Mouse (Mus musculus) adrenal gland, postnatal 0 days (tissue): ENCODE measurements around the gene Sema4d. TPM values are rescaled to one million over a fixed set of nuclear protein-coding genes. Genes with fewer than 3 reads are reported as not detected.

Experiments used
- microRNA-seq: library from miRNA; unstranded; fragments of <30 nt; microRNA quantifications from one replicate; pipeline ENCODE4, GENCODE M21; 2016; ENCODE audit warnings: borderline replicate concordance; ENCODE audit not compliant: insufficient number of aligned reads
- polyA plus RNA-seq: library from polyadenylated mRNA; unstranded; fragments of >200 nt; fragmentation: Nextera tagmentation; extraction: Ambion mirVana; gene quantifications from 2 replicates; pipeline ENCODE4 v1.2.1, GENCODE M21; 2015

Gene Sema4d
- 8.9 and 11.5 TPM in 2 replicates for polyA plus RNA-seq

DNA sequence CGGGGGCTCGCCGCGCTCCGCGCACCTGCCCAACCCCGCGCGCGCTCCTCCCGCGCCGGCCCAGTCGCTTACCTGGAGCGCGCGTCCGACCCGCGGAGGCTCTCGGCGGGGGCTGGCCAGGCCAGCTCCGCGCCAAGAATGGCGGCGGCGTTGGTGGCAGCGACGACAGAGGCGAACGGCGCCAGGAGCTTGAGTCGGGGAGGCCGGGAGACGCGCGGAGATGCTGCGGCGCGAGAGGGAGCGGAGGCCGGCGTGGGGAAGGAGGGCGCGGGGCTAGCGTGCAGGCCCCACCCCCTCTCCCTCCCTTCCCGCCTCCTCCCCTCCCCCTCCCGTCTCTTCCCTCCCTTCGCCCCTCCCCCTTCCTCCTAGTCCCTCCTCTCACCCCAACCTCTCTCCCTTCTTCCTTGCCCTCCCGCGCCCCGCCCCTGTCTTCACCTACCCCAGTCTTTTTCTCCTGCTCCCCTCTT is at the start of gene Sema4d:
TSS of gene Sema4d (minus strand) at position 323 of the 467 bp plus-strand sequence.

GRCm38 (mm10) chr13:51651408-51652064 is 142.0 kb downstream of the Sema4d start, which contains the start of gene Secisbp2:
Gene Secisbp2 (plus strand): TSS chr13:51651697.

DNA sequence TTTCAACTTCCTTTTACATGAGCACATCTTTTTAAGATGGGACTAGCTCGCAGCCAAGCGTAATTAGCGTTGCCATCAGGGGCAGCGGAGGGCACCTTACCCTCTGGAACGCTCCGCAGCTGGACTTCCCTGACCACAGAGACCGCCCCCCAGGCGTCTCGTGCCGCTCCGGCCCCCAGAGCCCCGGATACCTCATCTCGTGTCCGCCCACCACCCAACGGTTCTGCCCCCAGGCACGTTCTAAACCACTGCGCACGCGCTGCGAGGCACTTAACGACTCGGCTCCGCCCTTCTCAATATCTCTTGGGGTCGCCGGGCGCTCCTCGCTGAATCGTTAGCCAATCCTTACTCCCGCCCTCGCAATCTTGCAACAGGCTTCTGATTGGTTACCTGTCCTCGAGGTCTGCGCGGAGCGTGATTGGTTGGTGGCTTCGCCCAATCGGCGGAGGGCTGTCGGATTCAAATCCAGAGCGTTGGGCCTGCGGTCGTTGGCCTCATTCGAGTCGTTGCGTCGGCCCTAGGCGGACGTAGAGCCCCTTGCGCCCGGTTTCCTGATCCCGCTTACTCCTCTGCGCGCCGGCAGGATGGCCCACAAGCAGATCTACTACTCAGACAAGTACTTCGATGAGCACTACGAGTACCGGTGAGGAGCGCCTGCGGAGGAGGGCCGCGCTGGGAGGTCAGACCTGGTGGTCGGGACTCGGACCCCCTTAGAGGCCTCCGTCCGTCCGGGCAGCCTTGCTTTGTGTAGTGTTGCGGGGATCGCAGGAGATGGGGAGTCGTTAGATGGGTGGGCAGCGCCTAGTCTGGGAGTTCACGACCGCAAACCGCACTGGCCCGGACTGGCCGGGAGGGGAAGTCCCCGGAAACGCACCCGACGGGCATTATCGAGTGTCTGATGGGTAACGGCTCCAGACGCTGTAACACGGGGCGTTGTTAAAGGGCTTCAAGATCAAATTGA is 148.4 kb downstream of the Sema4d start, which contains the start of gene Cks2:
TSS of gene Cks2 (plus strand) at position 404 of the 961 bp plus-strand sequence.

Small RNA genes within 50 kb of the gene (microRNA-seq; reads per million reads assigned to microRNA genes)
- gene Gm23566, result not detected

Other genes starting within 250 kb of the Sema4d start
- gene Shc3, start 224.3 kb downstream of the Sema4d start, polyA plus RNA-seq, result 0.22 and 0.87 TPM in 2 replicates
- gene Cks2, start 148.5 kb downstream of the Sema4d start, polyA plus RNA-seq, result 185 and 197 TPM in 2 replicates
- 12.4 and 20.4 TPM in 2 replicates for gene Secisbp2, start 142.1 kb downstream of the Sema4d start, polyA plus RNA-seq
- gene Gadd45g, start 52.9 kb upstream of the Sema4d start, polyA plus RNA-seq, result 23.4 and 30.3 TPM in 2 replicates